Mouse (Mus musculus): ENCODE data around the gene Acbd7.

Acbd7 gene

DNA sequence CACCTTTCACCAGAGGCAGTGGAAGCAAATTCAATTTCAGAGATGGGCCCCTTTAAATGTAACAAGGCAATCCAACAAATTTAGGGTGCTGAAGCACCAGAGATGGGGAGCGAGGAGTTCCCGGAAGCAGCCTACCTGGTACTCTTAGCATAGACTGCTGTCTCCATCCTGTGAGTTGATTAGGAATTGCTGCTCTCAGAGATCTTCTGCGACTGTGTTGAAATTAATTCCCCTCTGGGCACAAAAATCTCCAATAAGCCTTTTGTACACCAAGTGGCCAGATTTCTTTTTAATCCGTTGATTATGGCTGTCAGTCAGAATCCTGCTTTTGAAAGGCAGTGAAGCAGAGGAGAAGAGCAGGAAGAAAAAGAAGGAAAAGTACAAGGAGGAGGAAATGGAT is 29.2 kb downstream of the Acbd7 start:
- DNase-seq (ENCODE audit: low spot score in 2 of 2), result no peak

DNA sequence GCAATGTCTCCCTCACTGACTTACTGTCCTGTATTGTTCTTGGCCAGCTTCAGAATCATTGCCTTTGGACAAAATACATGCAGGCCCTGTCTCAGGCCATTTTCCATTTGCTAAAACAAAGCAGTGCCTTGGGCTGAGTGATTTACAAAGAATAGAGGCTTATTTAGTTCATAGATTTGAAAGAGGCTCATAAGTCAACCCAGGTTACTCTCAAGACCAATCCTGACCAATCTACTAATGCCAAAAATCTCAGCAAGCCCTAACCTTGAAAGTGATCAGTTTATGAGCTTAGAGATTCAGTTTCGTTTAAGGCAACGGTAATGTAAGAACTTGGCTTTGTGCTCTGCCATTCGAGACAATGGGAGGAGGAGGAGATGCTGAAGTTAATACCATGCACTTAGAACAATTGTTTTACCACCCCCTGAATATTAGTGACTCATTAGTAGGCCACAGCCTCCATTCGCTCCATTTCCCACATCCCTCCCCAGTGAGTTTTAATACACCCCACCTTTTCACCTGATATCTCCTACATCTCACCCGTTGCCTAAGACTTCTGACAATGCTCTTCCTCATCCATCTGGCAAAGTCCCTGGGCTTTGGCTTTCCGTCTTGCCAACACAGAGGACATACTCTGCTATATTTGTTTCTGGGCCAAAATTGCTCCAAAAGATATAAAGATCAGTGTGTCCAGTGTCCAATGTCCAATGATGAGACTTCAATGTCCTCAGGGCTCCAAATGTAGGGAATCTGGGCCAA is 51.3 kb downstream of the Acbd7 start:
- no peak for DNase-seq (ENCODE audit: low spot score in 2 of 2)
